Mouse (Mus musculus) forebrain, embryonic 16.5 days (tissue): ENCODE results near the gene Pdxk. TPM values are rescaled to one million over a fixed set of nuclear protein-coding genes. Genes with fewer than 3 reads are reported as not detected.
A peak's percentile ranks its signal among the peaks of the same experiment; 100 is the strongest.
"Not testable (repeated sequence)": the region's sequence is repeated elsewhere in the genome, so short reads cannot be mapped to it uniquely, and the experiment has no call there.

Experiments
- ATAC-seq: fragments of 200-750 bp; cut with Nextera tagmentation; 2 replicates; pipeline ENCODE4 v1.8.0; 2017; ENCODE audit warnings: mild to moderate bottlenecking, moderate library complexity
- H3K27ac ChIP-seq: fragments of 300-500 bp; sonication (generic); 2 replicates; pipeline ENCODE4 v1.5.1; 2014; ENCODE audit warnings: low read length, control low read depth
- H3K27me3 ChIP-seq: fragments of 300-500 bp; sonication (generic); replicated peaks from 2 replicates; pipeline ENCODE4 v1.6.1; 2014; ENCODE audit warnings: low read length; ENCODE audit not compliant: control insufficient read depth, insufficient read depth
- H3K36me3 ChIP-seq: fragments of 300-500 bp; sonication (generic); 2 replicates; pipeline ENCODE4 v1.6.1; 2014; ENCODE audit not compliant: control insufficient read depth, insufficient read depth
- H3K4me1 ChIP-seq: fragments of 300-500 bp; sonication (generic); replicated peaks from 2 replicates; pipeline ENCODE4 v1.6.1; 2014; ENCODE audit warnings: low read length; ENCODE audit not compliant: control insufficient read depth, insufficient read depth
- H3K4me2 ChIP-seq: fragments of 300-500 bp; sonication (generic); 2 replicates; pipeline ENCODE4 v1.6.1; 2014; ENCODE audit warnings: mild to moderate bottlenecking, low read length, control low read depth
- H3K4me3 ChIP-seq: fragments of 300-500 bp; sonication (generic); replicated peaks from 2 replicates; pipeline ENCODE4 v1.5.1; 2014; ENCODE audit warnings: mild to moderate bottlenecking, low read length, control low read depth
- H3K9ac ChIP-seq: fragments of 300-500 bp; sonication (generic); replicated peaks from 2 replicates; pipeline ENCODE4 v1.6.1; 2014; ENCODE audit warnings: low read depth, low read length, control low read depth
- H3K9me3 ChIP-seq: fragments of 300-500 bp; sonication (generic); 2 replicates; pipeline ENCODE4 v1.6.1; 2016; ENCODE audit warnings: low read length; ENCODE audit not compliant: control insufficient read depth
- WGBS: fragments of 180-500 bp; shearing (Covaris S2); extraction: QIAGEN DNeasy Blood & Tissue Kit; methylation state at CpG from one replicate; pipeline ENCODE4 v1.1.7; 2014; 5-methylcytosine and 5-hydroxymethylcytosine counted together
- polyA plus RNA-seq: library from polyadenylated mRNA; unstranded; fragments of >200 nt; fragmentation: Nextera tagmentation; extraction: Ambion mirVana; gene quantifications from 2 replicates; pipeline ENCODE4 v1.2.1, GENCODE M21; 2015

Pdxk gene
- polyA plus RNA-seq: 16.7 and 23.0 TPM in 2 replicates

GRCm38 (mm10) chr10:78464792-78465207, at the start of gene Pdxk:
Gene Pdxk, minus strand, starts transcription at chr10:78464975.
- peak; percentile 96 for ATAC-seq
- peak within 1 kb of the TSS; percentile 74 for H3K9ac ChIP-seq
- H3K4me1 ChIP-seq: peaks cover 8% of the 10 kb centered on the region
- peak within 1 kb of the TSS; percentile 76 for H3K4me3 ChIP-seq
- peak within 1 kb of the TSS; percentile 100 for H3K4me2 ChIP-seq
- peak within 1 kb of the TSS; percentile 18; the same call in 1 of the 2 replicates for H3K27ac ChIP-seq
- no peaks in the 10 kb centered on the region for H3K36me3 ChIP-seq
- H3K9me3 ChIP-seq: no peaks in the 10 kb centered on the region
- under 1% methylated on average over 35 of the region's 35 CpGs for WGBS
- H3K27me3 ChIP-seq: no peaks in the 10 kb centered on the region

GRCm38 (mm10) chr10:78502986-78503733, 38.4 kb upstream of the Pdxk start:
- H3K9ac ChIP-seq: no peak overlapping the region
- no peaks in the 10 kb centered on the region for H3K27me3 ChIP-seq
- no peak overlapping the region for H3K4me2 ChIP-seq
- no peaks in the 10 kb centered on the region for H3K4me1 ChIP-seq
- 75% methylated on average over 6 of the region's 6 CpGs for WGBS
- H3K4me3 ChIP-seq: no peak overlapping the region
- H3K27ac ChIP-seq: no peak overlapping the region
- no peak for ATAC-seq
- no peaks in the 10 kb centered on the region for H3K36me3 ChIP-seq
- H3K9me3 ChIP-seq: no peaks in the 10 kb centered on the region

GRCm38 (mm10) chr10:78487431-78488086, 22.8 kb upstream of the Pdxk start:
- Histone ChIP-seq H3K4me3 (peak overlapping the region; percentile 14; the same call in 1 of the 2 replicates), H3K9me3 (no peaks in the 10 kb centered on the region), H3K36me3 (no peaks in the 10 kb centered on the region), H3K4me1 (peaks cover under 1% of the 10 kb centered on the region; the same call in 1 of the 2 replicates), H3K27me3 (0 out of 2 replicates have a peak, but pooled peaks cover 3% of the 10 kb centered on the region), H3K9ac (0 out of 2 replicates have a peak overlapping the region, but pooled peaks have one; percentile 32), H3K4me2 (peak overlapping the region; percentile 45), H3K27ac (no peak overlapping the region)
- ATAC-seq: peak; percentile 68; the same call in 1 of the 2 replicates
- 9% methylated on average over 26 of the region's 26 CpGs for WGBS

GRCm38 (mm10) chr10:78486871-78487270, 22.1 kb upstream of the Pdxk start:
- Histone ChIP-seq H3K9me3 (no peaks in the 10 kb centered on the region), H3K9ac (no peak overlapping the region), H3K27me3 (0 out of 2 replicates have a peak, but pooled peaks cover 3% of the 10 kb centered on the region), H3K36me3 (no peaks in the 10 kb centered on the region), H3K4me1 (peaks cover 6% of the 10 kb centered on the region), H3K4me3 (no peak overlapping the region), H3K27ac (no peak overlapping the region), H3K4me2 (no peak overlapping the region)
- no peak for ATAC-seq
- WGBS: 85% methylated on average over 5 of the region's 5 CpGs

GRCm38 (mm10) chr10:78485369-78485768, 20.6 kb upstream of the Pdxk start:
- not testable (repeated sequence) for H3K36me3 ChIP-seq, H3K9me3 ChIP-seq, H3K4me3 ChIP-seq, H3K27me3 ChIP-seq, H3K9ac ChIP-seq, ATAC-seq, H3K4me2 ChIP-seq, H3K27ac ChIP-seq
- WGBS: 71% methylated on average over 2 of the region's 2 CpGs
- H3K4me1 ChIP-seq: peaks cover 13% of the 10 kb centered on the region

- Histone ChIP-seq H3K4me3 (peak overlapping the region; percentile 53), H3K4me1 (peaks cover 13% of the 10 kb centered on the region), H3K9ac (peak overlapping the region; percentile 60), H3K27ac (no peak overlapping the region), H3K4me2 (peak overlapping the region; percentile 88), H3K9me3 (no peaks in the 10 kb centered on the region), H3K36me3 (no peaks in the 10 kb centered on the region), H3K27me3 (0 out of 2 replicates have a peak, but pooled peaks cover 3% of the 10 kb centered on the region)
- WGBS: under 1% methylated on average over 35 of the region's 35 CpGs
- peak; percentile 95 for ATAC-seq
These were observed 17.2 kb upstream of the Pdxk start for GRCm38 (mm10) chr10:78481928-78482499.

GRCm38 (mm10) chr10:78480954-78481927, 16.5 kb upstream of the Pdxk start:
- Histone ChIP-seq H3K4me2 (peak overlapping the region; percentile 88), H3K4me3 (peak overlapping the region; percentile 53), H3K9ac (peak overlapping the region; percentile 60), H3K36me3 (no peaks in the 10 kb centered on the region), H3K27me3 (0 out of 2 replicates have a peak, but pooled peaks cover 3% of the 10 kb centered on the region), H3K4me1 (peaks cover 13% of the 10 kb centered on the region), H3K27ac (no peak overlapping the region), H3K9me3 (no peaks in the 10 kb centered on the region)
- 0 out of 2 replicates have a peak, but pooled peaks have one; percentile 6 for ATAC-seq
- 32% methylated on average over 21 of the region's 21 CpGs for WGBS

GRCm38 (mm10) chr10:78476821-78477220, 12.0 kb upstream of the Pdxk start:
- no peak overlapping the region for H3K9ac ChIP-seq
- no peaks in the 10 kb centered on the region for H3K27me3 ChIP-seq
- 75% methylated on average over 4 of the region's 4 CpGs for WGBS
- H3K9me3 ChIP-seq: no peaks in the 10 kb centered on the region
- ATAC-seq: no peak
- H3K36me3 ChIP-seq: no peaks in the 10 kb centered on the region
- no peak overlapping the region for H3K4me3 ChIP-seq
- no peak overlapping the region for H3K27ac ChIP-seq
- H3K4me2 ChIP-seq: no peak overlapping the region
- H3K4me1 ChIP-seq: peaks cover 6% of the 10 kb centered on the region
